Mouse (Mus musculus): ENCODE data around the gene BC017158.

DNA sequence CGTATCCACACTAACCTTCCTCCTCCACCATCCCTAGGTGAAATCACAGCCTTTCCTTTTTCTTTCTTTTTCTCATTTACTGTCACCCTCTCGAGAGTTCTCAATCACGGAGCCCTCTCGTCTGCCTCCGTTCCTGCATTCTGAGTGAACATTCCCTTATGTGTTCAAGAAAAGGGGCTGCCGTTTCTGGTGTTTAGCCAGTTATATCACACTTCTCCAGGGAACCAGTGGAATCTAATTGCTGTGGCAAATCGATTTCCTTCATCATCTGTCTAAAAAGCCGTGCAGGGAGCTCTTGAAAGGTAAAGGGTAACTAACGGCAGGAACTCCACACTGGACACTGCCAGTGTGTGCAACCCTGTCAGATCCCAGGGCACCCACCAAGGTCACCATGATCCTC, 33.0 kb upstream of the BC017158 start:
- TF ChIP-seq CTCF (IDR thresholded peaks at IDR 0.05) (no peak), POLR2A (IDR thresholded peaks at IDR 0.05; ENCODE audit: insufficient read depth, low read depth, low read length) (no peak)

Data from heart, adult 2 months (tissue).